Mouse (Mus musculus) midbrain, embryonic 16.5 days (tissue): Measurements from ENCODE around the gene E430018J23Rik. TPM values are rescaled to one million over a fixed set of nuclear protein-coding genes. Genes with fewer than 3 reads are reported as not detected.
"Not testable (repeated sequence)": the region's sequence is repeated elsewhere in the genome, so short reads cannot be mapped to it uniquely, and the experiment has no call there.

Experiments
- ATAC-seq: fragments of 200-750 bp; cut with Nextera tagmentation; 2 replicates; pipeline ENCODE4 v1.8.0; 2017; ENCODE audit warnings: moderate TSS enrichment
- H3K27ac ChIP-seq: fragments of 300-500 bp; sonication (generic); 2 replicates; pipeline ENCODE4 v1.5.1; 2014; ENCODE audit warnings: mild to moderate bottlenecking, low read length, mixed read lengths
- H3K27me3 ChIP-seq: fragments of 300-500 bp; sonication (generic); 2 replicates; pipeline ENCODE4 v1.6.1; 2014; ENCODE audit warnings: low read depth, low read length, mixed read lengths; ENCODE audit not compliant: control insufficient read depth, insufficient read depth
- H3K36me3 ChIP-seq: fragments of 300-500 bp; sonication (generic); 2 replicates; pipeline ENCODE4 v1.6.1; 2014; ENCODE audit warnings: mild to moderate bottlenecking, low read length, moderate library complexity, mixed read lengths; ENCODE audit not compliant: control insufficient read depth, insufficient read depth
- H3K4me1 ChIP-seq: fragments of 300-500 bp; sonication (generic); 2 replicates; pipeline ENCODE4 v1.6.1; 2014; ENCODE audit warnings: mild to moderate bottlenecking, low read length, mixed read lengths; ENCODE audit not compliant: control insufficient read depth, insufficient read depth
- H3K4me2 ChIP-seq: fragments of 300-500 bp; sonication (generic); 2 replicates; pipeline ENCODE4 v1.6.1; 2014; ENCODE audit warnings: mild to moderate bottlenecking, low read length, mixed read lengths
- H3K4me3 ChIP-seq: fragments of 300-500 bp; sonication (generic); 2 replicates; pipeline ENCODE4 v1.5.1; 2014; ENCODE audit warnings: low read depth, mild to moderate bottlenecking, low read length, moderate library complexity, mixed read lengths
- H3K9ac ChIP-seq: fragments of 300-500 bp; sonication (generic); 2 replicates; pipeline ENCODE4 v1.6.1; 2014; ENCODE audit warnings: low read depth, low read length, mixed read lengths
- H3K9me3 ChIP-seq: fragments of 300-500 bp; sonication (generic); replicated peaks from 2 replicates; pipeline ENCODE4 v1.6.1; 2014; ENCODE audit warnings: mild to moderate bottlenecking, low read length, mixed read lengths; ENCODE audit not compliant: control insufficient read depth, poor library complexity, severe bottlenecking
- WGBS: fragments of 180-500 bp; shearing (Covaris S2); extraction: QIAGEN DNeasy Blood & Tissue Kit; methylation state at CpG from one replicate; pipeline ENCODE4 v1.1.7; 2014; 5-methylcytosine and 5-hydroxymethylcytosine counted together
- polyA plus RNA-seq: library from polyadenylated mRNA; unstranded; fragments of >200 nt; fragmentation: Nextera tagmentation; extraction: Ambion mirVana; gene quantifications from 2 replicates; pipeline ENCODE4 v1.2.1, GENCODE M21; 2015

E430018J23Rik gene
- polyA plus RNA-seq, 1 experiment from 2014 or later: 4.9 TPM

GRCm38 (mm10) chr7:127411418-127411817 is 18.0 kb upstream of the E430018J23Rik start:
- 73% methylated on average over 2 of the region's 2 CpGs for WGBS
- H3K9me3 ChIP-seq: no peaks in the 10 kb centered on the region
- no peak for ATAC-seq

GRCm38 (mm10) chr7:127406002-127406987 is 12.9 kb upstream of the E430018J23Rik start, which contains the start of gene Zfp764:
TSS of gene Zfp764 (minus strand) at chr7:127406822.
- not testable (repeated sequence) for H3K4me1 ChIP-seq, H3K9me3 ChIP-seq, H3K36me3 ChIP-seq, H3K27me3 ChIP-seq
- peak within 1 kb of the TSS; percentile 79 for H3K9ac ChIP-seq
- WGBS: 6% methylated on average over 40 of the region's 40 CpGs
- peak within 1 kb of the TSS; percentile 83 for H3K4me2 ChIP-seq
- peak within 1 kb of the TSS; percentile 53 for H3K4me3 ChIP-seq
- peak within 1 kb of the TSS; percentile 81 for H3K27ac ChIP-seq
- ATAC-seq: peak; percentile 88

More at GRCm38 (mm10) chr7:127411418-127411817, 18.0 kb upstream of the E430018J23Rik start:
- Histone ChIP-seq H3K27ac (no peak overlapping the region), H3K27me3 (no peaks in the 10 kb centered on the region), H3K36me3 (no peaks in the 10 kb centered on the region), H3K4me1 (no peaks in the 10 kb centered on the region), H3K4me3 (no peak overlapping the region), H3K4me2 (no peak overlapping the region), H3K9ac (no peak overlapping the region)

- not testable (repeated sequence) for H3K9ac ChIP-seq, H3K27ac ChIP-seq, H3K9me3 ChIP-seq, H3K27me3 ChIP-seq, H3K4me1 ChIP-seq, ATAC-seq, H3K36me3 ChIP-seq, H3K4me2 ChIP-seq, H3K4me3 ChIP-seq
- 98% methylated on average over 6 of the region's 6 CpGs for WGBS
Observed at GRCm38 (mm10) chr7:127404101-127404500, 10.7 kb upstream of the E430018J23Rik start.

GRCm38 (mm10) chr7:127402980-127403379 is 9.6 kb upstream of the E430018J23Rik start:
- Histone ChIP-seq H3K9ac (no peak overlapping the region), H3K36me3 (no peaks in the 10 kb centered on the region), H3K4me1 (peaks cover 3% of the 10 kb centered on the region; the same call in 1 of the 2 replicates), H3K9me3 (no peaks in the 10 kb centered on the region), H3K27me3 (no peaks in the 10 kb centered on the region), H3K4me3 (no peak overlapping the region), H3K27ac (no peak overlapping the region), H3K4me2 (no peak overlapping the region)
- WGBS: 57% methylated on average over 2 of the region's 2 CpGs
- no peak for ATAC-seq

- no peaks in the 10 kb centered on the region for H3K9me3 ChIP-seq
- no peaks in the 10 kb centered on the region for H3K36me3 ChIP-seq
- H3K27me3 ChIP-seq: no peaks in the 10 kb centered on the region
- no peak for ATAC-seq
- H3K27ac ChIP-seq: no peak overlapping the region
- no peak overlapping the region for H3K4me3 ChIP-seq
- 62% methylated on average over 3 of the region's 3 CpGs for WGBS
- no peaks in the 10 kb centered on the region for H3K4me1 ChIP-seq
- H3K4me2 ChIP-seq: no peak overlapping the region
- no peak overlapping the region for H3K9ac ChIP-seq
Observed at GRCm38 (mm10) chr7:127400355-127400754, 6.9 kb upstream of the E430018J23Rik start.

GRCm38 (mm10) chr7:127393944-127394333 is 510 bp upstream of the E430018J23Rik start:
- peak; percentile 33; the same call in 1 of the 2 replicates for ATAC-seq
- peak overlapping the region; percentile 90 for H3K27ac ChIP-seq
- WGBS: 24% methylated on average over 7 of the region's 7 CpGs
- H3K9ac ChIP-seq: peak overlapping the region; percentile 64
- peaks cover 3% of the 10 kb centered on the region; the same call in 1 of the 2 replicates for H3K36me3 ChIP-seq
- peaks cover 13% of the 10 kb centered on the region for H3K4me1 ChIP-seq
- H3K27me3 ChIP-seq: no peaks in the 10 kb centered on the region
- H3K4me2 ChIP-seq: peak overlapping the region; percentile 75
- no peaks in the 10 kb centered on the region for H3K9me3 ChIP-seq
- peak overlapping the region; percentile 72 for H3K4me3 ChIP-seq

GRCm38 (mm10) chr7:127392251-127392824 is 1.1 kb downstream of the E430018J23Rik start:
- WGBS: 81% methylated on average over 8 of the region's 8 CpGs

GRCm38 (mm10) chr7:127391538-127391937 is 1.9 kb downstream of the E430018J23Rik start:
- Histone ChIP-seq H3K4me2 (no peak overlapping the region), H3K4me3 (no peak overlapping the region), H3K9me3 (no peaks in the 10 kb centered on the region), H3K9ac (no peak overlapping the region), H3K27me3 (no peaks in the 10 kb centered on the region), H3K27ac (no peak overlapping the region), H3K36me3 (peaks cover 3% of the 10 kb centered on the region; the same call in 1 of the 2 replicates), H3K4me1 (peaks cover 15% of the 10 kb centered on the region)
- no peak for ATAC-seq
- WGBS: 96% methylated on average over 16 of the region's 16 CpGs

More at GRCm38 (mm10) chr7:127392251-127392824, 1.1 kb downstream of the E430018J23Rik start:
- Histone ChIP-seq H3K4me3 (peak overlapping the region; percentile 72), H3K4me1 (peaks cover 13% of the 10 kb centered on the region), H3K36me3 (peaks cover 3% of the 10 kb centered on the region; the same call in 1 of the 2 replicates), H3K9ac (peak overlapping the region; percentile 95; the same call in 1 of the 2 replicates), H3K27ac (no peak overlapping the region), H3K27me3 (no peaks in the 10 kb centered on the region), H3K9me3 (no peaks in the 10 kb centered on the region), H3K4me2 (peak overlapping the region; percentile 75)
- no peak for ATAC-seq
